Mouse (Mus musculus) layer of hippocampus, adult 6 months (tissue): Measurements from ENCODE around the gene Cyp2d34. TPM values are rescaled to one million over a fixed set of nuclear protein-coding genes. Genes with fewer than 3 reads are reported as not detected.

Experiments
- long read RNA-seq, 2 experiments: library from polyadenylated mRNA; unstranded; transcript quantifications; one replicate each; pipeline ENCODE4 v2.0.0; 2019 to 2020
- microRNA-seq: library from miRNA; unstranded; fragments of <30 nt; microRNA quantifications from one replicate; pipeline ENCODE4 v1.2.0, GENCODE M21; 2020
- polyA plus RNA-seq: library from polyadenylated mRNA; unstranded; fragments of <200 nt; fragmentation: Nextera tagmentation; gene quantifications from 2 replicates; pipeline ENCODE4 v1.2.3, GENCODE M21; 2021

The Cyp2d34 gene
- not detected in 2 replicates for polyA plus RNA-seq
- long read RNA-seq, experiment 1, result 0 reads
- long read RNA-seq, experiment 2, result 0 reads

DNA sequence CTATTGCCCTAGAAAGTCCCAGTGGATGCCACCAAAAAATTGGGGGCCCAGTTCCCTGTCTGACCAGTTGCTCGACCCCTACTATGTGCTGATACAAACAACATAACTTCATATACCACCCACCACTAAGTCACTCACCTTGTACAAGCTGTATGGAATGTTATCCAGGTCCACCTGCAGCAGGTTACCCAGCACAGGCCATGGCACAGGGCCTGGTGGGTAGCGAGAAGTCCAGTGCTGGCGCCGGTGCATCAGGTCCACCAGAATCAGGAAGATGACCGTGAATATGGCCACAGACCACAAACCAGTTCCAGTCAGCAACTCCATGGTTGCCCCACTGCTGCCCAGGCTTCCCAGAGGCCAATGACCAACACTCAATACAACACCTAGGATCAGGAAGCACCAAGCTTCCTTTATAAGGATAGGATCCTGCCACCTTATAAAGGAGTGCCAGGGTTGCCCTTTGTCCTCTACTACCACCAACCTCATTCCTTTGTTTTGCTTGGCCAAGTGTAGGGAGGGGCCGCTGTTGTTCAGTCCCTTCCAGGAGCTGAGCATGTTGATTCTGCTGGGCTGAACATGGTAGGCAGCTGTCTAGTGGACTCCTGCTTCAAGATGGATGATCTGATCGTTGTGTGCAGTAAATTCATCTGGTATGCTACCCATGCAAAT lies at the start of gene Cyp2d34:
TSS of gene Cyp2d34 (minus strand) at position 416 of the 672 bp plus-strand sequence.

Small RNA genes lying within 50 kb of the gene (microRNA-seq; reads per million reads assigned to microRNA genes)
- gene Gm27463 (not detected), gene Gm27742 (not detected)

Other genes with a start within 250 kb of the Cyp2d34 start
- 17.5 and 27.3 TPM in 2 replicates for gene Cyp2d22, start 240.7 kb downstream of the Cyp2d34 start, polyA plus RNA-seq
- gene Cyp2d11, start 226.9 kb downstream of the Cyp2d34 start, polyA plus RNA-seq, result not detected in 2 replicates
- gene Cyp2d10, start 213.8 kb downstream of the Cyp2d34 start, polyA plus RNA-seq, result not detected in 2 replicates
- gene Cyp2d9, start 187.5 kb downstream of the Cyp2d34 start, polyA plus RNA-seq, result not detected in 2 replicates
- gene Cyp2d12, start 65.9 kb downstream of the Cyp2d34 start, polyA plus RNA-seq, result not detected in 2 replicates
- not detected in 2 replicates for gene Cyp2d40, start 143.2 kb upstream of the Cyp2d34 start, polyA plus RNA-seq
- not detected in 2 replicates for gene Cyp2d26, start 173.3 kb upstream of the Cyp2d34 start, polyA plus RNA-seq